Comparison of ENCODE assay signal across 8 mouse cellular contexts in the genomic region with DNA sequence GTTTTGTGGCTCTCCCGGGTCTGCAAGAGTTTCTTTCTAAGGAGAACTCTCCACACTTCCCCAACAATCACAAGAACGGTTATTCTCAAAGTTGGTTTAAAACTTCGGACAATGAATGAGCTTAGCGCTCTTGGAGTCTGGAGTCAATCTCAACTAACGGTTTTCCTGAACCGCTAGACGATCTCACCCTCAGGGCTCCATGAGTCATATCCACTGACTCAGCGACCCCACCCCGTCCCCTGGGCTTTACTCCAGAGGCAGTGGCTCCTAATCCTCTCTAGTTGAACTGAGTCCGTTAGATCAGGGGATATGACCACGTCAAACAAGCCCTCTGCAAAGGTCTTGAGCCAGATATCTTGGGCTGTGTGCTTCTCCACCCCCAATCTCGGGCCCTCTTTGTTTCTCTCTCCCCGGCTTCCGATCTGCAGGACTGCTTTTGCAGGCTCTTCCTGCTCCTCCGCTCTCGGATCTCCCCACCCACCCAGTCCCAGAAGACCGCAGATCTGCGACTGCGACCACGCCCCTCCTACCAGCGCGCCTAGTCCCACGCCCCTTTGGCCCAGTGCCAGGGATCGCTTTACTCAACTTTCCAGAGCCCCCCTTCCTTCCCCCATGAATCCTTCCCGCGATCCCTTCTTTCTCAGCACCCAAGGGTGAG. TPM values are rescaled to one million over a fixed set of nuclear protein-coding genes. Genes with fewer than 3 reads are reported as not detected.
DNase-seq lines count a peak whose midpoint lies in the region; ATAC-seq and TF ChIP-seq lines count a peak whose summit lies in the region.

A gene (plus strand): TSS at position 520 of the 658 bp plus-strand sequence.

- peaks cover 8% of the 10 kb centered on the region for H3K36me3 ChIP-seq in midbrain, embryonic 11.5 days (ENCODE audit: control insufficient read depth, insufficient read depth, low read length)
- H3K36me3 ChIP-seq in spleen, adult 2 months (ENCODE audit: control insufficient read depth, insufficient read depth, low read length), result peaks cover 11% of the 10 kb centered on the region

- peak; percentile 32 to 34 for DNase-seq in left cerebral cortex, adult 18-20 months (ENCODE audit: low spot score in 2 of 2)
- no peak for DNase-seq in left cerebral cortex, adult 11 months (ENCODE audit: low spot score)
- peak; percentile 95 for DNase-seq in embryo, embryonic 10 days (ENCODE audit: low spot score)
- DNase-seq in gastrocnemius, postnatal 25 days, result peak; percentile 88
- peak; percentile 94 for DNase-seq in left cerebral cortex, postnatal 4 days
- peak; percentile 99 for DNase-seq in midbrain, embryonic 11.5 days (ENCODE audit: low spot score, missing footprints)
- DNase-seq in spleen, adult 2 months (ENCODE audit: low read depth in 1 of 2, low spot score in 2 of 2), result peak; percentile 56 to 81

- peak within 1 kb of the TSS; percentile 84 for H3K27ac ChIP-seq in midbrain, embryonic 11.5 days (ENCODE audit: low read depth, low read length)
- H3K27ac ChIP-seq in spleen, adult 2 months (ENCODE audit: insufficient read depth, low read length), result peak within 1 kb of the TSS; percentile 92

- under 1% methylated on average over 26 of the region's 26 CpGs for WGBS in midbrain, embryonic 11.5 days
- WGBS in spleen, adult 2 months, result under 1% methylated on average over 26 of the region's 26 CpGs

- peak within 1 kb of the TSS; percentile 65 for H3K4me2 ChIP-seq in midbrain, embryonic 11.5 days

- intact Hi-C loops in left cerebral cortex, postnatal 4 days (cut with DNase I), result no loop called here

- no peak for TF ChIP-seq POLR2A in spleen, adult 2 months (IDR thresholded peaks at IDR 0.05; ENCODE audit: low read depth, low read length)

- peaks cover 27% of the 10 kb centered on the region for H3K4me1 ChIP-seq in midbrain, embryonic 11.5 days (ENCODE audit: control insufficient read depth, insufficient read depth, low read length)
- peaks cover 5% of the 10 kb centered on the region for H3K4me1 ChIP-seq in spleen, adult 2 months (ENCODE audit: control insufficient read depth, insufficient read depth, insufficient read length)

- TF ChIP-seq CTCF in spleen, adult 2 months (IDR thresholded peaks at IDR 0.05; ENCODE audit: extremely low read depth, insufficient read depth, insufficient read length, insufficient replicate concordance), result no peak

- H3K27me3 ChIP-seq in midbrain, embryonic 11.5 days (ENCODE audit: control insufficient read depth, insufficient read depth, low read length), result no peaks in the 10 kb centered on the region
- H3K27me3 ChIP-seq in spleen, adult 2 months (ENCODE audit: control insufficient read depth, insufficient read depth, low read length), result no peaks in the 10 kb centered on the region

- H3K9me3 ChIP-seq in midbrain, embryonic 11.5 days (ENCODE audit: control insufficient read depth, low read length), result no peaks in the 10 kb centered on the region

- H3K9ac ChIP-seq in midbrain, embryonic 11.5 days (ENCODE audit: low read length), result peak within 1 kb of the TSS; percentile 98

- ATAC-seq in inflammation-experienced regulatory T-cells, adult 6 months, result peak; percentile 62
- ATAC-seq in midbrain, embryonic 11.5 days (ENCODE audit: low FRiP score), result peak; percentile 91

- peak within 1 kb of the TSS; percentile 98 for H3K4me3 ChIP-seq in midbrain, embryonic 11.5 days (ENCODE audit: low read depth, low read length)
- peak within 1 kb of the TSS; percentile 72 for H3K4me3 ChIP-seq in spleen, adult 2 months (ENCODE audit: extremely low read depth, insufficient read depth, insufficient read length)

RNA-seq across cellular contexts. Expression of the gene that starts here (rescaled TPM):
- 10 to 100 TPM; 56.0 to 57.7 TPM for total RNA-seq in left cerebral cortex, adult 18-20 months (2021)
- 100 to 1,000 TPM; 144 to 281 TPM for total RNA-seq in gastrocnemius, postnatal 25 days (2021)
- polyA plus RNA-seq in inflammation-experienced regulatory T-cells, adult 6 months (2017; shearing (Covaris generic)), result 100 to 1,000 TPM; 319 to 903 (median 331) TPM
- total RNA-seq in left cerebral cortex, postnatal 4 days (2021), result 100 to 1,000 TPM; 154 to 160 TPM
- 1,500 and 1,513 TPM in 2 replicates for polyA plus RNA-seq in midbrain, embryonic 11.5 days (2014; fragmentation: Nextera tagmentation; extraction: Ambion mirVana)
- 718 and 867 TPM in 2 replicates for polyA plus RNA-seq in spleen, adult 2 months (2012; rRNA removed)
